Mouse (Mus musculus) limb, embryonic 12.5 days (tissue): ENCODE results near the gene Oaz1. TPM values are rescaled to one million over a fixed set of nuclear protein-coding genes. Genes with fewer than 3 reads are reported as not detected.
A peak's percentile ranks its signal among the peaks of the same experiment; 100 is the strongest.

Experiments used
- ATAC-seq: fragments of 200-750 bp; cut with Nextera tagmentation; 2 replicates; pipeline ENCODE4 v1.8.0; 2017; ENCODE audit warnings: low read depth, moderate TSS enrichment; ENCODE audit not compliant: insufficient number of reproducible peaks, insufficient read depth, low FRiP score, low TSS enrichment
- H3K27ac ChIP-seq: fragments of 300-500 bp; sonication (generic); 2 replicates; pipeline ENCODE4 v1.5.1; 2016; ENCODE audit warnings: mild to moderate bottlenecking, moderate library complexity
- H3K27me3 ChIP-seq: fragments of 300-500 bp; sonication (generic); 2 replicates; pipeline ENCODE4 v1.6.1; 2016; ENCODE audit warnings: mild to moderate bottlenecking, moderate library complexity
- H3K36me3 ChIP-seq: fragments of 300-500 bp; sonication (generic); 2 replicates; pipeline ENCODE4 v1.6.1; 2016; ENCODE audit warnings: mild to moderate bottlenecking, moderate library complexity
- H3K4me1 ChIP-seq: fragments of 300-500 bp; sonication (generic); replicated peaks from 2 replicates; pipeline ENCODE4 v1.6.1; 2016
- H3K4me2 ChIP-seq: fragments of 300-500 bp; sonication (generic); 2 replicates; pipeline ENCODE4 v1.6.1; 2016; ENCODE audit warnings: mild to moderate bottlenecking, moderate library complexity
- H3K4me3 ChIP-seq: fragments of 300-500 bp; sonication (generic); replicated peaks from 2 replicates; pipeline ENCODE4 v1.5.1; 2016; ENCODE audit warnings: mild to moderate bottlenecking
- H3K9ac ChIP-seq: fragments of 300-500 bp; sonication (generic); replicated peaks from 2 replicates; pipeline ENCODE4 v1.6.1; 2016; ENCODE audit warnings: mild to moderate bottlenecking, moderate library complexity
- H3K9me3 ChIP-seq: fragments of 300-500 bp; sonication (generic); 2 replicates; pipeline ENCODE4 v1.6.1; 2016; ENCODE audit warnings: mild to moderate bottlenecking, moderate library complexity
- WGBS: fragments of 180-500 bp; shearing (Covaris S2); methylation state at CpG from one replicate; pipeline ENCODE4 v1.1.7; 2016; 5-methylcytosine and 5-hydroxymethylcytosine counted together
- polyA plus RNA-seq: library from polyadenylated mRNA; unstranded; fragments of >200 nt; fragmentation: Nextera tagmentation; extraction: Ambion mirVana; gene quantifications from 2 replicates; pipeline ENCODE4 v1.2.1, GENCODE M21; 2016

Oaz1 gene
- polyA plus RNA-seq, 1 experiment from 2014 or later = 1,832 TPM

DNA sequence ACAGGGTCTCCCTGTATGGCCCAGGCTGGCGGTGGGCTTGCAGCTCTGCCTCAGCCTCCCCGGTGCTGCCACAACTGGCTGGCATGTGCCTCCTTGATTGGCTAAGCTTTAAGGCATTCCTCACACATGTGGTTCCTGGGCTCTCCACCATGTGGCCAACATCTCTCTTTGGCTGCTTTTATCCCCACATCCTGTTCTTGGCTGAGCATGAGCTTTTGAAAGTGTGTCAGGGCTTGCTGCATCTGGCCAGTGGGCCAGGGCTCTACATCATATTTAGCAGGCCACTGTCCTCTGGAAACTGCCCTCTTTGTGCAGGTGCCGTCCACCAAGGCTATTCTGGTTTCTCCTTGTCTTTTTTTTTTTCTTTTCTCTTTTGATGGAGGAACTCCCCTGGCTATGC lies 29.8 kb downstream of the Oaz1 start:
- H3K27me3 ChIP-seq = no peaks in the 10 kb centered on the region
- no peak for ATAC-seq
- WGBS = 48% methylated on average over 3 of the region's 3 CpGs
- H3K27ac ChIP-seq = no peak overlapping the region
- no peaks in the 10 kb centered on the region for H3K9me3 ChIP-seq
- H3K9ac ChIP-seq = peak overlapping the region; percentile 90
- peaks cover 26% of the 10 kb centered on the region for H3K4me1 ChIP-seq
- H3K36me3 ChIP-seq = peaks cover 21% of the 10 kb centered on the region
- H3K4me2 ChIP-seq = peak overlapping the region; percentile 99
- H3K4me3 ChIP-seq = peak overlapping the region; percentile 97

DNA sequence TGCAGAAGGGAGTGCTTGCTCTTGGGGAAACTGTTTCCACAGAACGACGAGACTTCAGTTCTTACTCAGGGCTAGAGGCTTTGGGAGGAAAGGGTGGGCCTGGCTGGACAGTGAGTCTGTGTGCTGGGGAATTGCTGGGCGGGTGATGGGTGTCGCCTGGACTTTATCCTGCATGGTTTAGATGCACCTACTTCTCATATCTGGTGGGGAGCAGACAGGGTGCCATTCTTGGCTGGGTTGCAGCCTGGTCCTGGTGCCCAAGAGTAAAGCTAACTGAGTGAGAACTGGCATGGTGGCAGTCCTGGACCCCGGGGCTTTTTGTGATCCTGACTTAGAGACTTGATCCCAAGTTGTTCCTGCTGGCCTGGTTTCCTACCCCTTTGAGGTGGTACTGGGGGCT lies 30.5 kb downstream of the Oaz1 start:
- H3K9ac ChIP-seq = peak overlapping the region; percentile 31; the same call in 1 of the 2 replicates

DNA sequence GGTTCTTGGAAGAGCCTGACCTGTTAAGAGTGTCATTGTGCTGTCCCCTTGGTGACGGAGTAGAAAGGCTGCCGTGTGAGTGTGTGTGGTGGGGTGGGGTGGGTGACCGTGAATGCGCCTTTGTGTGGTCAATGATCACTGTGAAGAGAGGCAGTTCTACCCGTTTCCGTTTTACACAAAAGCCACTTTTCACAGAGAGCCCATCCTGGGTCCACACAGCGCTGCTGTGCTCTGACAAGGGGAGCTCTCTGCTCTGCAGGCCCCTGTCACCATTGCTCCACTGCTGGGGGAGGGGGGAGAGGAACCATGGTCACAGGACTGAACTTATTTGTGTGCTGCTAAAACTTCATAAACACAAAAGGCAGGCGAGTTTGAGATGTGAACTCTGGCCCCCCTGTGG lies 30.9 kb downstream of the Oaz1 start:
- Histone ChIP-seq H3K4me1 (peaks cover 26% of the 10 kb centered on the region), H3K27ac (0 out of 2 replicates have a peak overlapping the region, but pooled peaks have one; percentile 29), H3K4me3 (no peak overlapping the region), H3K9ac (peak overlapping the region; percentile 14; the same call in 1 of the 2 replicates), H3K27me3 (no peaks in the 10 kb centered on the region), H3K9me3 (no peaks in the 10 kb centered on the region), H3K36me3 (peaks cover 21% of the 10 kb centered on the region), H3K4me2 (0 out of 2 replicates have a peak overlapping the region, but pooled peaks have one; percentile 99)
- 78% methylated on average over 8 of the region's 8 CpGs for WGBS
- no peak for ATAC-seq

More for the DNA sequence above, 30.5 kb downstream of the Oaz1 start:
- H3K27me3 ChIP-seq = no peaks in the 10 kb centered on the region
- no peak overlapping the region for H3K4me3 ChIP-seq
- H3K4me2 ChIP-seq = peak overlapping the region; percentile 99; the same call in 1 of the 2 replicates
- H3K27ac ChIP-seq = 0 out of 2 replicates have a peak overlapping the region, but pooled peaks have one; percentile 29
- H3K9me3 ChIP-seq = no peaks in the 10 kb centered on the region
- no peak for ATAC-seq
- H3K36me3 ChIP-seq = peaks cover 21% of the 10 kb centered on the region
- H3K4me1 ChIP-seq = peaks cover 26% of the 10 kb centered on the region
- WGBS = 87% methylated on average over 5 of the region's 5 CpGs

DNA sequence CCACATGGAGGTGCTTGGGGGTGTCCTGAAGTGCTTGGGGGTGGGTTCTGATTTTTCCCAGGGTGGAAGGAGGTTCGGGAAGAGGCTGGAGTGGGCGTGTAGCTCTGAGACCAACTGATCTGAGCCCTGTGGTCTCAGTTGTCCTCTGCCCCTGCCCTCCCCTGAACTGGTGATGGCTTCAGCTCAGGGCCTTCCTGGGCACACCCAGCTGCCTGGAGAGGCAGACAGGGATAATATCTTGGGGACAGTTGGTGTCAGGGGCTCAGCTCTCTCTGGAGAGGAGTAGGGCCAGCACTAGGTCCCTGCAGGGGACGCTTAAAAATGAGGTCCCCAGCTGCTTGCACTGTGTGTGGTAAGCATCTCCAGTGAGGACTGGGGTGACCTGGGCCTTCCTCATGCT lies 31.4 kb downstream of the Oaz1 start:
- H3K4me3 ChIP-seq = no peak overlapping the region; the same call in 1 of the 2 replicates
- H3K27ac ChIP-seq = 0 out of 2 replicates have a peak overlapping the region, but pooled peaks have one; percentile 29
- no peak overlapping the region for H3K4me2 ChIP-seq
- no peaks in the 10 kb centered on the region for H3K27me3 ChIP-seq
- 0 out of 2 replicates have a peak overlapping the region, but pooled peaks have one; percentile 14 for H3K9ac ChIP-seq
- H3K4me1 ChIP-seq = peaks cover 26% of the 10 kb centered on the region
- peaks cover 23% of the 10 kb centered on the region for H3K36me3 ChIP-seq
- no peak for ATAC-seq
- H3K9me3 ChIP-seq = no peaks in the 10 kb centered on the region
- WGBS = 69% methylated on average over 3 of the region's 3 CpGs

DNA sequence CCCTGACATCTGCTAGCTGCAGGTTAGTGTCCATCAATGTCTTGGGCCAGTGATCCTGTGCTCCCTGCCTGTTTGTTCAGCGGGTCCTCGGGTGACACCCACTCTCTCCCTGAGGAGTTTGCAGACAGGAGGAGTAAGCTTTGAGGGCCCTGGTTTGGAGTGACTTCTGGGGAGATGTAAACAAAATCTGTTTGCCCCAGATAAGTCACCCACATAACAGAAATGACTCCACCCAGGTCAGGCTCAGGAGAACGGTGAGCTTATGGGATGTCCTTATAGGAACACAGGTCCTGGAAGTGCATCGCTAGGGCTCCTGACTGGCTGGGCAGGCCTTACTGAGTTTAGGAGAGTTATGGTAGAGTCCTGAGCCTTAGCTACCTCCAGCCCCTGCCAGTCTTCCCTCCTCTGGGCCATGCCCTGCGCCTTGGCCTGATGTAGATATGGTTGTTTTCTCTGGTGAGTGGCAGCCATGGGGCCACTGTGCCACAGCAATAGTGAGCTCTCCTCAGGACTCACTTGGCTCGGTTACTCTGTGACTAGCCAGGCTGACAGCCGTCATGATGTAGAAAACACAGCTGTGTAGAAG lies 32.0 kb downstream of the Oaz1 start:
- no peak for ATAC-seq
- Histone ChIP-seq H3K4me2 (no peak overlapping the region), H3K27ac (peak overlapping the region; percentile 29; the same call in 1 of the 2 replicates), H3K9me3 (no peaks in the 10 kb centered on the region), H3K4me1 (peaks cover 24% of the 10 kb centered on the region), H3K9ac (no peak overlapping the region), H3K4me3 (no peak overlapping the region), H3K27me3 (no peaks in the 10 kb centered on the region), H3K36me3 (peaks cover 23% of the 10 kb centered on the region)
- WGBS = 84% methylated on average over 7 of the region's 7 CpGs

DNA sequence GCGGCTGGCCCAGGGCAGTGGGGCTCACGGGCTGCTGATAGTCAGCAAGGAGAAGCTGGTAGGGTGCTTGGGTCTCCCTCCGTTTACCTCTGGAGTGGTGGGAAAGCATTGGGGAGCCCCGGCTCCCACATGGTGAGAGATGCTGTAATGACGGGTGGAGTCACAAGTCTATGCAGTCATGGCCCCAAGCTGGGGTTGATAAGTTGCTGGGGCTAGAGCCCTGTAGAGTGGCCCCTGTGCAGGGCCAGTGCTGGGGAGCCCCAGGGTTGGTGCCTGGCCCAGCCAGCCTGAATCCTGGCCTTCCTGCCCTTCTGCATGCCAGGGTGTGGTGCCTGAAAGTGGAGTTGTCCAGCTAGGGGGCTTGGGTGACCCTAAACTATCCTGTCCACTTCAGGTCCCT lies 35.8 kb downstream of the Oaz1 start:
- H3K4me1 ChIP-seq = no peaks in the 10 kb centered on the region
- H3K9me3 ChIP-seq = no peaks in the 10 kb centered on the region
- no peak overlapping the region for H3K27ac ChIP-seq
- H3K9ac ChIP-seq = no peak overlapping the region
- no peak overlapping the region for H3K4me2 ChIP-seq
- peaks cover 61% of the 10 kb centered on the region for H3K36me3 ChIP-seq
- ATAC-seq = no peak
- 89% methylated on average over 5 of the region's 5 CpGs for WGBS
- no peak overlapping the region for H3K4me3 ChIP-seq
- H3K27me3 ChIP-seq = no peaks in the 10 kb centered on the region

DNA sequence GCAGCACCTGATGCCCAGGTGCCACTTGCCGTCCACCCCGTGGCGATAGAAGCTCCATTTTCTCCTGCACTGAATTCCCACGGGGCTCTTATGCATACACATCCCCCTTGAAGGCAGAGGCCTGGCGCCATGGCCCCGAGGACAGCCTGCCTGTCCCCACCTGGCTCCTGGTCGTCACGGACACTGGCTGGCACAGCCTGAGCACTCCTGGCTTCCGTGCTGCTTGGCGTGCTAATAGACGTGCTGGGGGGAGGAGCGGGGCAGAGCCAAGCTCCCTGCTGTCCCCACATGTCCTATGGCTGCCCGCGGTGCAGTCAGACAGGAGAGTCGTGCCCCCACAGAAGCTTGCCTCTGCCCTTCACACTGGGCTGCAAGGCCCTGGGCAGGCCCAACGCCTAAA lies 38.0 kb downstream of the Oaz1 start:
- H3K27me3 ChIP-seq = no peaks in the 10 kb centered on the region
- H3K9ac ChIP-seq = no peak overlapping the region
- H3K27ac ChIP-seq = no peak overlapping the region
- H3K9me3 ChIP-seq = no peaks in the 10 kb centered on the region
- no peak overlapping the region for H3K4me2 ChIP-seq
- H3K36me3 ChIP-seq = peaks cover 76% of the 10 kb centered on the region
- WGBS = 88% methylated on average over 16 of the region's 16 CpGs
- no peak overlapping the region for H3K4me3 ChIP-seq
- ATAC-seq = no peak
- H3K4me1 ChIP-seq = no peaks in the 10 kb centered on the region

DNA sequence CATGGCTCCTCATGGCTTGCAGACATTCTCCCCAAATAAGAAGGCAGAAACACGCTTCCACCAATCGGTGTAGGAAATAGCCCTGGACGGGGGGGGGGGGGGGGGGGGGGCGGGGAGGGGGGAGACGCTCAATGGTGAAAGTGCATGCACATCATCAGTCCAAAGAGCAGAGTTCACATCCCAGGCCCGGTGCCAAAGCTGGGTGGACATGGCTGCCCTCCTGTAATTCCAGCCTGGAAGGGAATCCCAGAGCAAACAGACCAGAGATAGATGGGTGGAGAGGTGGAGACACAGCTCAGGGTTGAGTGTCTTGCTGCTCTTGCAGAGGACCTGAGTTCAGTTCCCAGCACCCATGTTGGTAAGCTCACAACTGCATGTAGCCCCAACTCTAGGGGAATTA lies 44.5 kb downstream of the Oaz1 start:
- WGBS = 96% methylated on average over 3 of the region's 6 CpGs

DNA sequence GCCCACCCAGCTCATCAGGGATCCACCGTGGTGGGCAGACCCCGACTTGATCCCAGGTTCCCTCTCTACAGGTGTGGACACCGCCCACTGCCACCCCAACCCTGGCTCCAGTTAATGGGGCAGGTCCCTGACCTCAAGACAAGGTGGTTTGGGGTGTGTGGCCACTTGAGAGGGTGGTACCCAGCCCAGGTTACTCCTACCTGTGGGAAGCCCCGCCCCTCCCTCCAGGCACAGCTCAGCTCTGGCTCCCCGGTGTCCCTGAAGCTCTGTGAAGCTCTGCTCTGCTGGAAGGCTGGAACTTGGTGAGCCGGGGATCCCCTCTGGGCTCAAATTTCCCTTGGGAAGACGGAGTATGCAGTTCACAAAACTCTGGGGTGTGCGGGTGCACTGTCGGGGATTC lies 45.1 kb downstream of the Oaz1 start, which contains the start of gene Tmprss9:
Gene Tmprss9 (plus strand): TSS at position 268 of the 400 bp plus-strand sequence.
- no peak within 1 kb of the TSS for H3K4me3 ChIP-seq
- H3K27me3 ChIP-seq = peaks cover 17% of the 10 kb centered on the region
- no peak within 1 kb of the TSS for H3K9ac ChIP-seq
- H3K9me3 ChIP-seq = 0 out of 2 replicates have a peak, but pooled peaks cover 3% of the 10 kb centered on the region
- H3K4me1 ChIP-seq = 0 out of 2 replicates have a peak, but pooled peaks cover 2% of the 10 kb centered on the region
- 29% methylated on average over 9 of the region's 9 CpGs for WGBS
- H3K4me2 ChIP-seq = no peak within 1 kb of the TSS
- ATAC-seq = no peak
- no peak within 1 kb of the TSS for H3K27ac ChIP-seq
- H3K36me3 ChIP-seq = peaks cover 23% of the 10 kb centered on the region

More for the DNA sequence above, 44.5 kb downstream of the Oaz1 start:
- peaks cover 17% of the 10 kb centered on the region for H3K27me3 ChIP-seq
- no peak overlapping the region for H3K27ac ChIP-seq
- H3K4me1 ChIP-seq = no peaks in the 10 kb centered on the region
- no peak for ATAC-seq
- no peak overlapping the region for H3K4me2 ChIP-seq
- H3K36me3 ChIP-seq = peaks cover 28% of the 10 kb centered on the region
- H3K9ac ChIP-seq = no peak overlapping the region
- H3K9me3 ChIP-seq = 0 out of 2 replicates have a peak, but pooled peaks cover 3% of the 10 kb centered on the region
- no peak overlapping the region for H3K4me3 ChIP-seq

DNA sequence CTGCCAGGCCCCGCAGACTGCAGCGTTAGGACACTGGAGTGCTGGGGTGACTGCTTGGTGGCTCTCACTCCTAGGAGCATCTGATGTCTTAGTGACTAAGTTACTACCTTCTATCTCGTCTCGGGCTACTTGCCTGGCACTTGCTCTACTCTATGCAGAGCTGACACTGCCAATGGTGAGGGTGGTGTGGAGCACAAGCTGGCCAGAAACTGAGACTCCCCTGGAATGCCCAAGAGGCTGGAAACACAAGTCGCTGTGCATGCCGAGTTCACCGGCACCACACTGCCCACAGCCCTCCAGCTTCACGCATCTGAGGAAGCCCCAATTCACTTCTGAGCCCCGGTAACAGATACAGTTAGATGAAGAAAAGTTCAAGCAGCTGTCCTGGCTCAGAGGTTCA lies 47.6 kb downstream of the Oaz1 start:
- whole genome bisulfite sequencing = 79% methylated on average over 9 of the region's 9 CpGs
- no peaks in the 10 kb centered on the region for H3K36me3 ChIP-seq
- no peak overlapping the region for H3K27ac ChIP-seq
- 0 out of 2 replicates have a peak, but pooled peaks cover 3% of the 10 kb centered on the region for H3K9me3 ChIP-seq
- H3K4me3 ChIP-seq = no peak overlapping the region
- ATAC-seq = no peak
- no peak overlapping the region for H3K9ac ChIP-seq
- H3K4me2 ChIP-seq = no peak overlapping the region
- 0 out of 2 replicates have a peak, but pooled peaks cover 2% of the 10 kb centered on the region for H3K4me1 ChIP-seq
- peaks cover 17% of the 10 kb centered on the region for H3K27me3 ChIP-seq

DNA sequence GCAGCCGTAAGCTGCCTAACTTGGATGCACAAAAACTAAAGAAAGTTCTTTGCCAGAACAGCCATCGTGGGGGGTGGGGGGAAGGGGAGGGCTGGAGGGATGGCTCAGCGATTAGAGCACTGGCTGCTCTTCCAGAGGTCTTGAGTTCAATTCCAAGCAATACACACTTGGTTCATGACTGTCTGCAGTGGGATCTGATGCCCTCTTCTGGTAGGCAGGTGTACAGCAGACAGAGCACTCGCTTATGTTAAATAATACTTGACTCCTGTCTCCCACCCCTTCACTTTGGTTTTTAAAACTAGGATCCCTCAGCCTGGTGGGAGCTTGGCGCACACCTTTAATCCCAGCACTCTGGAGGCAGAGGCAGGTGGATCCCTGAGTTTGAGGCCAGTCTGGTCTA lies 49.6 kb downstream of the Oaz1 start:
- no peak for ATAC-seq
- H3K4me1 ChIP-seq = 0 out of 2 replicates have a peak, but pooled peaks cover 2% of the 10 kb centered on the region
- no peaks in the 10 kb centered on the region for H3K36me3 ChIP-seq
- no peak overlapping the region for H3K27ac ChIP-seq
- no peak overlapping the region for H3K4me3 ChIP-seq
- WGBS = 42% methylated on average over 5 of the region's 5 CpGs
- H3K9ac ChIP-seq = no peak overlapping the region
- no peak overlapping the region for H3K4me2 ChIP-seq
- peaks cover 20% of the 10 kb centered on the region for H3K27me3 ChIP-seq
- H3K9me3 ChIP-seq = 0 out of 2 replicates have a peak, but pooled peaks cover 3% of the 10 kb centered on the region
